19 mouse cellular contexts compared by ENCODE assay signal in the genomic region with DNA sequence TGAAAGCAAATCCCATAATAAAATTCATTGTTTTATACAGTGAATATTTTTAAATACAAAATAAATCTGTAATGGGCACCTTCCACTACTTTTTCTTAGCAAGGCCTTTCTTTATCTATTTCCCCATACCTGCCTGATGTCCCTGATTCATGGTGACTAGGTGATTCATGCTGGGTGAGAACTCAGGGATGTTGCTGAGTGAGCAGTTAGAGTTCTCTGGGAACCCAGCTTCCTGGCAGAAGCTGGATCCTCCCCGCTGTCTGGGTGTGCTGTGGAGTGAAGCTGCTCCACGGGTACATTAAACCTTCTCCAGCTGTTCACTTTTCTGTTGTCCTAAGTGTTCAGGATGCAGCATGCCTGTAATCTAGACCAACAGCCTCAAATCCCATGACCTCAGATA. TPM values are rescaled to one million over a fixed set of nuclear protein-coding genes. Genes with fewer than 3 reads are reported as not detected.
"Had no signal": no experiment of that assay in that cellular context is flagged by ENCODE, and none has a peak within 500 bp of the region (broad histone marks: within the 10 kb centered on the region; RNA-seq: fewer than 3 reads in every experiment).

No protein-coding gene starts in this region.

- H3K4me1 ChIP-seq: limb, embryonic 13.5 days; megakaryocyte, embryonic 14.5 days; midbrain, embryonic 12.5 days; neural tube, embryonic 13.5 days had no signal

- H3K9ac ChIP-seq: limb, embryonic 13.5 days; liver, embryonic 15.5 days; lung, embryonic 14.5 days; midbrain, embryonic 12.5 days; neural tube, embryonic 13.5 days had no signal

- ATAC-seq: hindbrain, postnatal 0 days; midbrain, embryonic 16.5 days had no signal

- H3K4me3 ChIP-seq: limb, embryonic 13.5 days; liver, embryonic 15.5 days; megakaryocyte, embryonic 14.5 days; midbrain, embryonic 12.5 days; neural tube, embryonic 13.5 days had no signal

- H3K9me3 ChIP-seq: limb, embryonic 13.5 days; liver, embryonic 15.5 days; midbrain, embryonic 12.5 days; neural tube, embryonic 13.5 days had no signal

- DNase-seq: kidney, adult 8-10 months; kidney, postnatal 25 days; layer of hippocampus, adult 9-11 months; left cerebral cortex, postnatal 4 days; lung, embryonic 14.5 days; lung, postnatal 10 days; lung, postnatal 4 days; right cerebral cortex, adult 18-20 months; right cerebral cortex, postnatal 25 days; thymus, adult 2 months; thymus, postnatal 25 days had no signal

- H3K27me3 ChIP-seq: limb, embryonic 13.5 days; liver, embryonic 15.5 days; megakaryocyte, embryonic 14.5 days; midbrain, embryonic 12.5 days; neural tube, embryonic 13.5 days had no signal

- H3K36me3 ChIP-seq: limb, embryonic 13.5 days; liver, embryonic 15.5 days; midbrain, embryonic 12.5 days; neural tube, embryonic 13.5 days had no signal

- H3K27ac ChIP-seq: hindbrain, postnatal 0 days; limb, embryonic 13.5 days; liver, embryonic 15.5 days; midbrain, embryonic 12.5 days; neural tube, embryonic 13.5 days had no signal

- H3K4me2 ChIP-seq: limb, embryonic 13.5 days; liver, embryonic 15.5 days; lung, embryonic 14.5 days; midbrain, embryonic 12.5 days; neural tube, embryonic 13.5 days had no signal

RNA-seq across cellular contexts. Expression of a gene that starts 13.2 kb away (rescaled TPM):
- total RNA-seq: hindbrain, postnatal 0 days had no signal
- polyA plus RNA-seq: testis, adult 2 months had no signal
